Mouse (Mus musculus): ENCODE results near the gene Mlc1.

The Mlc1 gene

GRCm38 (mm10) chr15:88978281-88979137 is at the start of gene Mlc1:
TSS of gene Mlc1 (minus strand) at chr15:88979007.
- peak in 1 of 2 experiments; percentile 11 for DNase-seq

- no peak for DNase-seq
Measured at GRCm38 (mm10) chr15:89020492-89020891, 41.7 kb upstream of the Mlc1 start.

- no peak for DNase-seq
Measured at GRCm38 (mm10) chr15:89020085-89020484, 41.3 kb upstream of the Mlc1 start.

- no peak for DNase-seq
Measured at GRCm38 (mm10) chr15:89016722-89017121, 37.9 kb upstream of the Mlc1 start.

- DNase-seq = no peak
Measured at GRCm38 (mm10) chr15:89007781-89008180, 29.0 kb upstream of the Mlc1 start.

- DNase-seq = no peak
Measured at GRCm38 (mm10) chr15:89007002-89007401, 28.2 kb upstream of the Mlc1 start.

- DNase-seq = no peak
Measured at GRCm38 (mm10) chr15:89001245-89001644, 22.4 kb upstream of the Mlc1 start.

GRCm38 (mm10) chr15:89000367-89000766 is 21.6 kb upstream of the Mlc1 start:
- DNase-seq = no peak

GRCm38 (mm10) chr15:88999124-88999523 is 20.3 kb upstream of the Mlc1 start:
- peak in 1 of 2 experiments; percentile 18 for DNase-seq

- no peak for DNase-seq
Measured at GRCm38 (mm10) chr15:88998636-88999035, 19.8 kb upstream of the Mlc1 start.

- DNase-seq = no peak
Measured at GRCm38 (mm10) chr15:88989236-88989635, 10.4 kb upstream of the Mlc1 start.

- DNase-seq = no peak
Measured at GRCm38 (mm10) chr15:88982534-88983079, 3.8 kb upstream of the Mlc1 start, which contains the start of gene Mov10l1. TSS of gene Mov10l1 (plus strand) at chr15:88982909.

GRCm38 (mm10) chr15:88979138-88979446 is 285 bp upstream of the Mlc1 start:
- DNase-seq = no peak

- no peak for DNase-seq
Measured at GRCm38 (mm10) chr15:88972300-88972699, 6.5 kb downstream of the Mlc1 start.

- no peak for DNase-seq
Measured at GRCm38 (mm10) chr15:88964070-88964578, 14.7 kb downstream of the Mlc1 start.

GRCm38 (mm10) chr15:88957522-88957921 is 21.3 kb downstream of the Mlc1 start:
- no peak for DNase-seq

GRCm38 (mm10) chr15:88955342-88955741 is 23.5 kb downstream of the Mlc1 start:
- no peak for DNase-seq

- DNase-seq = peak; percentile 18 to 45
Measured at GRCm38 (mm10) chr15:88954368-88955072, 24.3 kb downstream of the Mlc1 start, which contains the start of gene Ttll8. TSS of gene Ttll8 (minus strand) at chr15:88954418.

GRCm38 (mm10) chr15:88951246-88951645 is 27.6 kb downstream of the Mlc1 start:
- no peak for DNase-seq

GRCm38 (mm10) chr15:88946851-88947250 is 32.0 kb downstream of the Mlc1 start:
- DNase-seq = no peak

- DNase-seq = no peak
Measured at GRCm38 (mm10) chr15:88943896-88944551, 34.8 kb downstream of the Mlc1 start.

- DNase-seq = no peak
Measured at GRCm38 (mm10) chr15:88942783-88943182, 36.0 kb downstream of the Mlc1 start.

- peak; percentile 24 to 44 for DNase-seq
Measured at GRCm38 (mm10) chr15:88937291-88937650, 41.5 kb downstream of the Mlc1 start.
